Mouse (Mus musculus) hindbrain, postnatal 0 days (tissue): ENCODE data around the gene Stard13. TPM values are rescaled to one million over a fixed set of nuclear protein-coding genes. Genes with fewer than 3 reads are reported as not detected.

Experiments used
- ATAC-seq: fragments of 200-750 bp; cut with Nextera tagmentation; 2 replicates; pipeline ENCODE4 v1.8.0; 2017; ENCODE audit warnings: mild to moderate bottlenecking, moderate TSS enrichment, moderate library complexity
- DNase-seq: peaks from one replicate; pipeline ENCODE4 v3.0.0-alpha.2; 2015; ENCODE audit warnings: low spot score
- H3K27ac ChIP-seq: fragments of 300-500 bp; sonication (generic); 2 replicates; pipeline ENCODE4 v1.5.1; 2014; ENCODE audit warnings: mild to moderate bottlenecking
- H3K27me3 ChIP-seq: fragments of 300-500 bp; sonication (generic); 2 replicates; pipeline ENCODE4 v1.6.1; 2014; ENCODE audit warnings: low read length, mixed read lengths; ENCODE audit not compliant: insufficient read depth
- H3K36me3 ChIP-seq: fragments of 300-500 bp; sonication (generic); 2 replicates; pipeline ENCODE4 v1.6.1; 2014; ENCODE audit warnings: low read length, mixed read lengths; ENCODE audit not compliant: insufficient read depth
- H3K4me1 ChIP-seq: fragments of 300-500 bp; sonication (generic); 2 replicates; pipeline ENCODE4 v1.6.1; 2014; ENCODE audit warnings: antibody characterized with exemption, low read length, mixed read lengths; ENCODE audit not compliant: insufficient read depth
- H3K4me2 ChIP-seq: fragments of 300-500 bp; sonication (generic); 2 replicates; pipeline ENCODE4 v1.6.1; 2014; ENCODE audit warnings: low read depth, mild to moderate bottlenecking, low read length, moderate library complexity, mixed read lengths
- H3K4me3 ChIP-seq: fragments of 300-500 bp; sonication (generic); 2 replicates; pipeline ENCODE4 v1.5.1; 2014; ENCODE audit warnings: low read length
- H3K9ac ChIP-seq: fragments of 300-500 bp; sonication (generic); replicated peaks from 2 replicates; pipeline ENCODE4 v1.6.1; 2014; ENCODE audit warnings: mild to moderate bottlenecking, low read length, moderate library complexity, mixed read lengths
- H3K9me3 ChIP-seq: fragments of 300-500 bp; sonication (generic); 2 replicates; pipeline ENCODE4 v1.6.1; 2016; ENCODE audit warnings: low read length, mixed read lengths
- CTCF ChIP-seq: IDR thresholded peaks from 2 replicates; pipeline ENCODE4 v1.5.1; 2016; ENCODE audit warnings: antibody characterized with exemption, control low read depth, low read depth
- WGBS: fragments of 180-500 bp; shearing (Covaris S2); extraction: QIAGEN DNeasy Blood & Tissue Kit; methylation state at CpG from one replicate; pipeline ENCODE4 v1.1.7; 2014; 5-methylcytosine and 5-hydroxymethylcytosine counted together
- polyA plus RNA-seq: library from polyadenylated mRNA; unstranded; fragments of >200 nt; fragmentation: Nextera tagmentation; extraction: Ambion mirVana; gene quantifications from 2 replicates; pipeline ENCODE4 v1.2.1, GENCODE M21; 2015
- total RNA-seq: library from RNA; depleted of rRNA; stranded (reverse); fragments of >200 nt; gene quantifications from 2 replicates; pipeline ENCODE4 v1.2.3, GENCODE M21; 2014

Gene Stard13
- total and polyA plus RNA-seq, 2 experiments from 2014 or later: 2.8 to 14.7 TPM

GRCm38 (mm10) chr5:151162642-151163041, 71.0 kb downstream of the Stard13 start:
- no peak for ATAC-seq
- H3K9me3 ChIP-seq: no peaks in the 10 kb centered on the region
- 89% methylated on average over 3 of the region's 3 CpGs for whole genome bisulfite sequencing
- DNase-seq: no peak
- H3K36me3 ChIP-seq: no peaks in the 10 kb centered on the region
- H3K27me3 ChIP-seq: no peaks in the 10 kb centered on the region
- H3K9ac ChIP-seq: no peak overlapping the region
- H3K4me3 ChIP-seq: no peak overlapping the region
- no peaks in the 10 kb centered on the region; the same call in 1 of the 2 replicates for H3K4me1 ChIP-seq
- H3K4me2 ChIP-seq: no peak overlapping the region
- no peak for TF ChIP-seq CTCF
- no peak overlapping the region for H3K27ac ChIP-seq

DNA sequence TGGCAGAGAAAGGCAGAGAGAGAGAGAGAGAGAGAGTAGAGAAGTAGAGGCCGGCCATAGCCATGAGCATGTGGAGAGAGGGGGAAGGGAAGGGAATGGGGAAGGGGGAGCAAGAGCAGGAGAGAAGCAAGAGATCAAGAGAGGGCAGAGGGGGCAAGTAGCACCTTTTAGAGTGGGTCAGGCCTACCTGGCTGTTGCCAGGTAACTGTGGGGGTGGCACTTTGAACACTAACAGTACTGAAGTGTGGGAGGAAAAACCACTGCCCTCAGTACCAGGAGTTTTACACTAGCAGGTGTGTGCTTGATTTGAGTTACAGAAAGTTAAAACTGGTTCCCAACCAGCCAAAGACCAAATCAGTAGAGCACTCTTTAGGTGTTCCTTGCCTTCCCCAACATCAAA, 78.4 kb downstream of the Stard13 start:
- DNase-seq: no peak
- no peak for TF ChIP-seq CTCF
- Histone ChIP-seq H3K36me3 (no peaks in the 10 kb centered on the region), H3K9me3 (no peaks in the 10 kb centered on the region), H3K27me3 (no peaks in the 10 kb centered on the region), H3K4me1 (no peaks in the 10 kb centered on the region), H3K9ac (no peak overlapping the region), H3K4me3 (no peak overlapping the region), H3K4me2 (no peak overlapping the region), H3K27ac (no peak overlapping the region)
- no peak for ATAC-seq
- 100% methylated on average over 1 of the region's 1 CpGs for WGBS

GRCm38 (mm10) chr5:151154780-151155179, 78.9 kb downstream of the Stard13 start:
- DNase-seq (no peak), ATAC-seq (no peak)
- no peaks in the 10 kb centered on the region for H3K36me3 ChIP-seq
- no peaks in the 10 kb centered on the region for H3K27me3 ChIP-seq
- no peak overlapping the region for H3K9ac ChIP-seq
- H3K4me2 ChIP-seq: no peak overlapping the region
- H3K4me1 ChIP-seq: no peaks in the 10 kb centered on the region
- no peak overlapping the region for H3K27ac ChIP-seq
- H3K9me3 ChIP-seq: no peaks in the 10 kb centered on the region
- 40% methylated on average over 3 of the region's 3 CpGs for WGBS
- TF ChIP-seq CTCF: no peak
- H3K4me3 ChIP-seq: no peak overlapping the region

- H3K9ac ChIP-seq: no peak overlapping the region
Observed at GRCm38 (mm10) chr5:151154030-151154429, 79.6 kb downstream of the Stard13 start.

GRCm38 (mm10) chr5:151151549-151151948, 82.1 kb downstream of the Stard13 start:
- Histone ChIP-seq H3K4me2 (no peak overlapping the region), H3K4me3 (no peak overlapping the region), H3K9me3 (no peaks in the 10 kb centered on the region), H3K27me3 (no peaks in the 10 kb centered on the region), H3K36me3 (no peaks in the 10 kb centered on the region), H3K27ac (no peak overlapping the region), H3K4me1 (no peaks in the 10 kb centered on the region), H3K9ac (no peak overlapping the region)
- WGBS: 55% methylated on average over 9 of the region's 9 CpGs
- DNase-seq: peak; percentile 59
- TF ChIP-seq CTCF: peak; percentile 44
- ATAC-seq: peak; percentile 75

More at GRCm38 (mm10) chr5:151154030-151154429, 79.6 kb downstream of the Stard13 start:
- Histone ChIP-seq H3K4me1 (no peaks in the 10 kb centered on the region), H3K4me3 (no peak overlapping the region), H3K36me3 (no peaks in the 10 kb centered on the region), H3K27ac (no peak overlapping the region), H3K9me3 (no peaks in the 10 kb centered on the region), H3K4me2 (no peak overlapping the region), H3K27me3 (no peaks in the 10 kb centered on the region)
- 80% methylated on average over 4 of the region's 4 CpGs for WGBS
- no peak for TF ChIP-seq CTCF
- DNase-seq (no peak), ATAC-seq (no peak)

DNA sequence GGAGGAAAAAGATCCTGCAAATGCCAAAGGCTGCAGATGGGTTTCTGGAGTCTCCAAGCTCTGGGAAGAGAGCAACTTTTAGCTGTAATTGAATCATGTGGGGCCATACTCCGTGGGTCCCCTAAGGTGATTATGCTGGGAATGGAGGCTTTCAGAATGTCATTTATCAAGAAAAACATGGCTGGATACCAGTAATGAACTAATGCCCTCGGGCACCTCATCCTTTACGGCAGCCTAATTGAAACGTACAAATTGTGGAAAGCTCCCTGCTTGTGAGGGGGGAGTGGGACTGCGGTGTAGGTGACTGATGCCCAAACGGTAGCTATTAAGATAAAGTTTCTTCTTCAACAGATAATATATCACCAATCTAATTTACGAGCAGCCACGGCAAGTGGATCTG, 84.1 kb downstream of the Stard13 start:
- H3K9ac ChIP-seq: no peak overlapping the region
- DNase-seq: peak; percentile 22
- no peak overlapping the region for H3K27ac ChIP-seq
- H3K4me2 ChIP-seq: no peak overlapping the region
- H3K4me1 ChIP-seq: no peaks in the 10 kb centered on the region
- WGBS: 55% methylated on average over 8 of the region's 8 CpGs
- no peaks in the 10 kb centered on the region for H3K9me3 ChIP-seq
- no peak for TF ChIP-seq CTCF
- no peak for ATAC-seq
- H3K27me3 ChIP-seq: no peaks in the 10 kb centered on the region
- H3K4me3 ChIP-seq: no peak overlapping the region
- H3K36me3 ChIP-seq: no peaks in the 10 kb centered on the region

GRCm38 (mm10) chr5:151148079-151148478, 85.6 kb downstream of the Stard13 start:
- no peaks in the 10 kb centered on the region for H3K36me3 ChIP-seq
- H3K27me3 ChIP-seq: no peaks in the 10 kb centered on the region
- H3K4me1 ChIP-seq: peaks cover 5% of the 10 kb centered on the region; the same call in 1 of the 2 replicates
- H3K9me3 ChIP-seq: no peaks in the 10 kb centered on the region
- DNase-seq: no peak
- H3K4me2 ChIP-seq: no peak overlapping the region
- 93% methylated on average over 4 of the region's 4 CpGs for WGBS
- H3K4me3 ChIP-seq: no peak overlapping the region
- H3K27ac ChIP-seq: no peak overlapping the region
- no peak for ATAC-seq
- no peak overlapping the region for H3K9ac ChIP-seq
- no peak for TF ChIP-seq CTCF
